Mouse (Mus musculus): ENCODE measurements around the gene Fgr.

DNA sequence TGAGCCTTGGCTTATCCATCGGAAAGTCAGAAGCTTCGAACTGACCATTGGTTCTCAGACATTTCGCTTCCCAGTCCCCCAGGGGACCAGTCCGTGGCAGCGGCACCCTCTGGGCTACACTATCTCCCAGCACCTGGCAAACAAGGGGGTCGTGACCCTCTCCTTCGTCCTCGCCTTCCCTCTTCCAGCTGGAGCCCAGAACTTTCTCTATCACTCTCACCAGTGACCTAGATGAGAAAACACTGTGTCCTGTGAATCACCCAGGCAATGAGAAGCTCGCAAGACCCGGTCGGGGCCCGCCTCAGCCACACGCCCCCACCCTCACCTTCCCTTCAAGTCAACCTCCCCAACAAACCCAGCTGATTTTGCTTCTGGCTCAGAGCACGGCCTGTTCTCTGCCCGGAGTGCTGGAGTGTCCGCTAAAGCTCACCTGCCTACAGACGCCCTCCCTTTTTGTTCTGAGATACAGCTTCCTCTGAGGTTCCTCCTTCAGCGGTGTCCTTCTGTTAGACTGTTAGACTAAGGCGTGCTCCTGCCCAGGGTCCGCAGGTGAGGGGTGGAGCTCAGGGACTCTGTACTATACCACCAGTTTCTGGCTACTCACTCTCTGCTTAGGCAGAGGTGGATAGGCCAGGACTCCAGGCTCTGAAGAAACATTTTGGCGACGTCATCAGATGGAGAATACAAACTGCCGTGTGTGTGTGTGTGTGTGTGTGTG lies 32.7 kb upstream of the Fgr start:
- TF ChIP-seq CTCF (IDR thresholded peaks at IDR 0.05; ENCODE audit: insufficient read depth, low read depth, low read length) (no peak), POLR2A (IDR thresholded peaks at IDR 0.05; ENCODE audit: insufficient read depth, low read depth, low read length) (no peak)

All from olfactory bulb, adult 2 months (tissue).